Mouse (Mus musculus): ENCODE data around the gene Iqcj.

DNA sequence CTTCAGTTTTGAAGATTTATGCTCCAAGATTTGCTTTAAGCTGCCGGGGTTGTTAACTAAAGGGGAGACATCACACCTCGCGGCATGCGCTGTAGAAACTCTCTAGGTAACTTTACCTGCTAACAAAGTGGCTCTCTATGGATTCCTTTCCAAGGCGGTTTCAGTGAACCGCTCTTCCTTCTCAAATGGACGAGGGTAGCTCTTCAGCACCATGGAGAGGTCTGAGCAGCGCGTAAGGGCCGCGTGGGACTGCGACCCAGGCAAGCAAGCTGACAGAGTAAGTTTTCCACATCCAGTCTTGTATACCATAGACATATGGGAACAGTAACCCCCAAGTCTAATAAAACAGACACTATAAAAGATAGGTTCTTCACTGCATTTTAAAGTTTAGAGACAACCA lies 172.7 kb downstream of the Iqcj start, which contains the start of gene Schip1:
- TF ChIP-seq POLR2A (IDR thresholded peaks at IDR 0.05; ENCODE audit: low read depth, low read length) (no peak), CTCF (IDR thresholded peaks at IDR 0.05; ENCODE audit: extremely low read depth, insufficient read length, insufficient replicate concordance, low read depth, low read length) (no peak)
